Mouse (Mus musculus): ENCODE measurements around the gene Gm49416. TPM values are rescaled to one million over a fixed set of nuclear protein-coding genes. Genes with fewer than 3 reads are reported as not detected.

Gene Gm49416
- polyA plus RNA-seq, 1 experiment from 2014 or later, result not detected

DNA sequence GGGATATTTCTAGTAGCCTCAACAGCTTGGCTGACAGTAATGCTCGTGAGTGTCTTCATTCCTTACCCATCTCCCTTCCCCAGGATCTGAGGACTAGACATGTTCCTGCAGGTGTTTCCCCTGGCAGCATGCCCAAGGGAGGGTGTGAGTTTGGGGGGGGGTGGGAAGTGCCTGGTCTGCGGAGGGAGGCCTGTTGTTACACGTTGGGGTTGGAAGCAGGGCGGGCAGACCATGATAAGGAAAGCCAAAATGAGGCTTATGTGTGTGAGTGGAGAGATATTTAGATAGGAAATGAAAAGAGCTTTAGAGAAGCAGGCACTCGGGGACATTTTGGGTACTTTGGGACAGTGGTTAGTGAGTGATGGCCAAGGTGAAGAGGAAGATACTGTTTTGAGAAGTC, 55.3 kb downstream of the Gm49416 start:
- 54% methylated on average over 5 of the region's 5 CpGs for WGBS
- ATAC-seq (ENCODE audit: insufficient number of reproducible peaks, insufficient read depth, low FRiP score, low TSS enrichment, low read depth), result no peak
- H3K36me3 ChIP-seq, result peaks cover 60% of the 10 kb centered on the region

DNA sequence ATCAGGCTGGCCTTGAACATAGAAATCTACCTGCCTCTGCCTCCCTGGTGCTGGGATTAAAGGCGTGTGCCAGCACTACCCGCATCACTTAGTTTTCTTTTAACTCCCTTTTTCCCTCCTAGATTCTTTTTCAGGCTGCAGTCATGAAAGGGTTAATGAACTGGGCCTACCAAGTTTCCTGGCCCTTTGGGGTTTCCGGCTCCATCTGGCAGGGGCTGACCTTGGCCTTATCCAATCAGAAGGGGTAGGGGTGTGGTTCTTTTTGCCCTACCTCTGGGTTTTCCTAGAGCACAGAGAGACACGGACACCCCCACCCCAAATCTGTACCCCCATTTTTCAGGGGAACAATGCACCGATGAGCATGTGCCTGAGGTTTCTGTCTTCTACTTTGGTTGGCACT, 56.0 kb downstream of the Gm49416 start:
- 29% methylated on average over 5 of the region's 5 CpGs for WGBS
- no peak for ATAC-seq (ENCODE audit: insufficient number of reproducible peaks, insufficient read depth, low FRiP score, low TSS enrichment, low read depth)
- Histone ChIP-seq H3K4me1 (peaks cover 43% of the 10 kb centered on the region), H3K4me3 (peak overlapping the region; percentile 29), H3K27ac (peak overlapping the region; percentile 64), H3K9ac (peak overlapping the region; percentile 61; the same call in 1 of the 2 replicates), H3K36me3 (peaks cover 61% of the 10 kb centered on the region), H3K9me3 (no peaks in the 10 kb centered on the region), H3K4me2 (peak overlapping the region; percentile 59), H3K27me3 (no peaks in the 10 kb centered on the region)

More for the DNA sequence above, 55.3 kb downstream of the Gm49416 start:
- peak overlapping the region; percentile 44; the same call in 1 of the 2 replicates for H3K27ac ChIP-seq
- H3K27me3 ChIP-seq, result no peaks in the 10 kb centered on the region
- H3K9me3 ChIP-seq, result no peaks in the 10 kb centered on the region
- peak overlapping the region; percentile 59 for H3K9ac ChIP-seq
- peaks cover 43% of the 10 kb centered on the region for H3K4me1 ChIP-seq
- peak overlapping the region; percentile 59 for H3K4me2 ChIP-seq
- peak overlapping the region; percentile 97 for H3K4me3 ChIP-seq

Small RNA genes lying within 50 kb of the gene (microRNA-seq; reads per million reads assigned to microRNA genes)
- gene Mir5136, result not detected

Other genes starting within 250 kb of the Gm49416 start
- 0.66 and 1.4 TPM in 2 replicates for gene Chrm1, start 225.1 kb upstream of the Gm49416 start, polyA plus RNA-seq (2015; fragmentation: Nextera tagmentation; extraction: Ambion mirVana)
- gene Slc3a2, start 165.6 kb upstream of the Gm49416 start, polyA plus RNA-seq (2015; fragmentation: Nextera tagmentation; extraction: Ambion mirVana), result 99.9 and 116 TPM in 2 replicates
- gene Wdr74, start 153.1 kb upstream of the Gm49416 start, polyA plus RNA-seq (2015; fragmentation: Nextera tagmentation; extraction: Ambion mirVana), result 88.6 and 100 TPM in 2 replicates
- gene 1700092M07Rik, start 148.2 kb upstream of the Gm49416 start, polyA plus RNA-seq (2015; fragmentation: Nextera tagmentation; extraction: Ambion mirVana), result 2.2 and 2.7 TPM in 2 replicates
- 182 and 184 TPM in 2 replicates for gene Stx5a, start 147.5 kb upstream of the Gm49416 start, polyA plus RNA-seq (2015; fragmentation: Nextera tagmentation; extraction: Ambion mirVana)
- gene Nxf1, start 131.9 kb upstream of the Gm49416 start, polyA plus RNA-seq (2015; fragmentation: Nextera tagmentation; extraction: Ambion mirVana), result 199 and 230 TPM in 2 replicates
- 211 and 227 TPM in 2 replicates for gene Tmem223, start 117.9 kb upstream of the Gm49416 start, polyA plus RNA-seq (2015; fragmentation: Nextera tagmentation; extraction: Ambion mirVana)
- gene Tmem179b, start 114.5 kb upstream of the Gm49416 start, polyA plus RNA-seq (2015; fragmentation: Nextera tagmentation; extraction: Ambion mirVana), result 67.6 and 76.1 TPM in 2 replicates
- 28.5 and 35.6 TPM in 2 replicates for gene Taf6l, start 102.5 kb upstream of the Gm49416 start, polyA plus RNA-seq (2015; fragmentation: Nextera tagmentation; extraction: Ambion mirVana)
- gene Polr2g, start 90.3 kb upstream of the Gm49416 start, polyA plus RNA-seq (2015; fragmentation: Nextera tagmentation; extraction: Ambion mirVana), result 175 and 178 TPM in 2 replicates
- gene Zbtb3, start 86.4 kb upstream of the Gm49416 start, polyA plus RNA-seq (2015; fragmentation: Nextera tagmentation; extraction: Ambion mirVana), result 5.5 and 6.0 TPM in 2 replicates
- gene Ttc9c, start 69.6 kb upstream of the Gm49416 start, polyA plus RNA-seq (2015; fragmentation: Nextera tagmentation; extraction: Ambion mirVana), result 78.7 and 82.9 TPM in 2 replicates
- gene Hnrnpul2, start 68.9 kb upstream of the Gm49416 start, polyA plus RNA-seq (2015; fragmentation: Nextera tagmentation; extraction: Ambion mirVana), result 7.4 and 7.6 TPM in 2 replicates
- gene AC129217.1, start 59.2 kb upstream of the Gm49416 start, polyA plus RNA-seq (2015; fragmentation: Nextera tagmentation; extraction: Ambion mirVana), result not detected in 2 replicates
- 52.6 and 53.3 TPM in 2 replicates for gene Bscl2, start 51.5 kb upstream of the Gm49416 start, polyA plus RNA-seq (2015; fragmentation: Nextera tagmentation; extraction: Ambion mirVana)
- gene Gng3, start 49.7 kb upstream of the Gm49416 start, polyA plus RNA-seq (2015; fragmentation: Nextera tagmentation; extraction: Ambion mirVana), result 10.4 and 10.6 TPM in 2 replicates
- gene Lrrn4cl, start 38.2 kb upstream of the Gm49416 start, polyA plus RNA-seq (2015; fragmentation: Nextera tagmentation; extraction: Ambion mirVana), result 0.65 and 0.74 TPM in 2 replicates
- gene Ubxn1, start 17.4 kb upstream of the Gm49416 start, polyA plus RNA-seq (2015; fragmentation: Nextera tagmentation; extraction: Ambion mirVana), result 184 and 189 TPM in 2 replicates
- gene Uqcc3, start 8.0 kb upstream of the Gm49416 start, polyA plus RNA-seq (2015; fragmentation: Nextera tagmentation; extraction: Ambion mirVana), result 64.2 and 72.3 TPM in 2 replicates
- gene Lbhd1, start 5.2 kb upstream of the Gm49416 start, polyA plus RNA-seq (2015; fragmentation: Nextera tagmentation; extraction: Ambion mirVana), result 56.0 and 91.0 TPM in 2 replicates
- not detected in 2 replicates for gene Gm49403, start 5.0 kb upstream of the Gm49416 start, polyA plus RNA-seq (2015; fragmentation: Nextera tagmentation; extraction: Ambion mirVana)
- 84.9 and 90.0 TPM in 2 replicates for gene 1810009A15Rik, start 73 bp upstream of the Gm49416 start, polyA plus RNA-seq (2015; fragmentation: Nextera tagmentation; extraction: Ambion mirVana)
- gene Ints5, start 4.1 kb downstream of the Gm49416 start, polyA plus RNA-seq (2015; fragmentation: Nextera tagmentation; extraction: Ambion mirVana), result 36.7 and 42.6 TPM in 2 replicates
- 107 and 108 TPM in 2 replicates for gene Ganab, start 9.1 kb downstream of the Gm49416 start, polyA plus RNA-seq (2015; fragmentation: Nextera tagmentation; extraction: Ambion mirVana)
- 44.7 and 54.6 TPM in 2 replicates for gene B3gat3, start 31.4 kb downstream of the Gm49416 start, polyA plus RNA-seq (2015; fragmentation: Nextera tagmentation; extraction: Ambion mirVana)
- gene Rom1, start 40.4 kb downstream of the Gm49416 start, polyA plus RNA-seq (2015; fragmentation: Nextera tagmentation; extraction: Ambion mirVana), result 2.7 and 3.3 TPM in 2 replicates
- 32.3 and 32.8 TPM in 2 replicates for gene Eml3, start 40.6 kb downstream of the Gm49416 start, polyA plus RNA-seq (2015; fragmentation: Nextera tagmentation; extraction: Ambion mirVana)
- 187 and 189 TPM in 2 replicates for gene Mta2, start 52.9 kb downstream of the Gm49416 start, polyA plus RNA-seq (2015; fragmentation: Nextera tagmentation; extraction: Ambion mirVana)
- 33.6 and 34.5 TPM in 2 replicates for gene Tut1, start 64.9 kb downstream of the Gm49416 start, polyA plus RNA-seq (2015; fragmentation: Nextera tagmentation; extraction: Ambion mirVana)
- 481 and 529 TPM in 2 replicates for gene Eef1g, start 78.1 kb downstream of the Gm49416 start, polyA plus RNA-seq (2015; fragmentation: Nextera tagmentation; extraction: Ambion mirVana)
- gene Ahnak, start 100.4 kb downstream of the Gm49416 start, polyA plus RNA-seq (2015; fragmentation: Nextera tagmentation; extraction: Ambion mirVana), result 51.0 and 57.8 TPM in 2 replicates
- not detected in 2 replicates for gene Scgb1a1, start 199.0 kb downstream of the Gm49416 start, polyA plus RNA-seq (2015; fragmentation: Nextera tagmentation; extraction: Ambion mirVana)
- gene Asrgl1, start 246.7 kb downstream of the Gm49416 start, polyA plus RNA-seq (2015; fragmentation: Nextera tagmentation; extraction: Ambion mirVana), result 15.9 and 17.4 TPM in 2 replicates